Mouse (Mus musculus) CH12.LX (cell line): ENCODE data around the gene Pam.

Experiments used
- MAX ChIP-seq: IDR thresholded peaks from 2 replicates; pipeline ENCODE4 v1.6.1; 2011; ENCODE audit warnings: low read length, improper control_type of control experiment
- NELFE ChIP-seq: IDR thresholded peaks from 2 replicates; pipeline ENCODE4 v1.6.1; 2011; ENCODE audit warnings: low read depth, low read length, improper control_type of control experiment
- POLR2AphosphoS2 ChIP-seq: IDR thresholded peaks from 2 replicates; pipeline ENCODE4 v1.6.1; 2011; ENCODE audit warnings: low read depth, low read length, improper control_type of control experiment
- USF1 ChIP-seq: IDR thresholded peaks from 2 replicates; pipeline ENCODE4 v1.6.1; 2014; ENCODE audit warnings: low read depth, mild to moderate bottlenecking, inconsistent platforms, low read length, improper control_type of control experiment
- ZNF384 ChIP-seq: IDR thresholded peaks from 2 replicates; pipeline ENCODE4 v1.6.1; 2012; ENCODE audit warnings: low read depth, low read length, improper control_type of control experiment, inconsistent platforms

- TF ChIP-seq NELFE (no peak), ZNF384 (no peak), MAX (no peak), POLR2AphosphoS2 (no peak), USF1 (no peak)
Observed at GRCm38 (mm10) chr1:97864135-97864534, 231.3 kb downstream of the Pam start.
